ENCODE assay signal across 17 mouse cellular contexts in genomic region chr5:67764798-67765197, GRCm38 (mm10).
DNase-seq lines count a peak whose midpoint lies in the region; ATAC-seq and TF ChIP-seq lines count a peak whose summit lies in the region.
"Had no signal": no experiment of that assay in that cellular context is flagged by ENCODE, and none has a peak within 500 bp of the region (broad histone marks: within the 10 kb centered on the region; RNA-seq: fewer than 3 reads in every experiment).

No protein-coding gene starts in this region.

- H3K27me3 ChIP-seq in hindbrain, postnatal 0 days (ENCODE audit: insufficient read depth, low read length), result no peaks in the 10 kb centered on the region
- H3K27me3 ChIP-seq in hindbrain, embryonic 11.5 days (ENCODE audit: control insufficient read depth, insufficient read depth, low read length), result no peaks in the 10 kb centered on the region
- no peaks in the 10 kb centered on the region for H3K27me3 ChIP-seq in G1E (ENCODE audit: insufficient read depth, low read length)
- H3K27me3 ChIP-seq in forebrain, embryonic 16.5 days (replicated peaks; ENCODE audit: control insufficient read depth, insufficient read depth, low read length), result no peaks in the 10 kb centered on the region
- H3K27me3 ChIP-seq: embryonic facial prominence, embryonic 15.5 days; hindbrain, embryonic 15.5 days; kidney, embryonic 15.5 days; midbrain, embryonic 13.5 days; neural tube, embryonic 13.5 days had no signal

- no peak for ATAC-seq in hindbrain, postnatal 0 days
- no peak for ATAC-seq in hindbrain, embryonic 11.5 days (ENCODE audit: low FRiP score)
- ATAC-seq in G1E (ENCODE audit: extremely low read depth, insufficient number of reproducible peaks, low FRiP score, poor library complexity, severe bottlenecking), result no peak
- no peak for ATAC-seq in forebrain, embryonic 16.5 days
- ATAC-seq: midbrain, embryonic 13.5 days had no signal

- H3K9me3 ChIP-seq in hindbrain, postnatal 0 days (ENCODE audit: low read length), result no peaks in the 10 kb centered on the region
- no peaks in the 10 kb centered on the region for H3K9me3 ChIP-seq in hindbrain, embryonic 11.5 days (ENCODE audit: control insufficient read depth, low read length)
- no peaks in the 10 kb centered on the region for H3K9me3 ChIP-seq in G1E (replicated peaks)
- H3K9me3 ChIP-seq in forebrain, embryonic 16.5 days (ENCODE audit: control insufficient read depth, low read length), result no peaks in the 10 kb centered on the region
- H3K9me3 ChIP-seq: embryonic facial prominence, embryonic 15.5 days; hindbrain, embryonic 15.5 days; kidney, embryonic 15.5 days; midbrain, embryonic 13.5 days; neural tube, embryonic 13.5 days had no signal

- H3K4me2 ChIP-seq in hindbrain, postnatal 0 days (ENCODE audit: low read depth, low read length), result no peak overlapping the region
- H3K4me2 ChIP-seq in hindbrain, embryonic 11.5 days (replicated peaks; ENCODE audit: low read depth, low read length), result no peak overlapping the region
- no peak overlapping the region for H3K4me2 ChIP-seq in forebrain, embryonic 16.5 days (ENCODE audit: low read length)
- H3K4me2 ChIP-seq: embryonic facial prominence, embryonic 15.5 days; hindbrain, embryonic 15.5 days; kidney, embryonic 15.5 days; midbrain, embryonic 13.5 days; neural tube, embryonic 13.5 days had no signal

- TF ChIP-seq CTCF in hindbrain, postnatal 0 days (IDR thresholded peaks at IDR 0.05; ENCODE audit: low read depth), result peak; percentile 32; the same call in 1 of the 2 replicates
- peak; percentile 20; the same call in 1 of the 2 replicates for TF ChIP-seq CTCF in G1E (IDR thresholded peaks at IDR 0.05; ENCODE audit: low read depth, low read length)

- H3K27ac ChIP-seq in hindbrain, postnatal 0 days, result no peak overlapping the region
- H3K27ac ChIP-seq in hindbrain, embryonic 11.5 days (ENCODE audit: low read depth, low read length), result no peak overlapping the region
- no peak overlapping the region for H3K27ac ChIP-seq in forebrain, embryonic 16.5 days (ENCODE audit: low read length)
- H3K27ac ChIP-seq: embryonic facial prominence, embryonic 15.5 days; hindbrain, embryonic 15.5 days; kidney, embryonic 15.5 days; midbrain, embryonic 13.5 days; neural tube, embryonic 13.5 days had no signal

- DNase-seq in hindbrain, postnatal 0 days (ENCODE audit: low spot score), result no peak
- DNase-seq in hindbrain, embryonic 11.5 days (ENCODE audit: low spot score), result no peak
- DNase-seq in A20 (ENCODE audit: low read depth, low spot score) (peak; percentile 32), G1E (ENCODE audit: low spot score) (no peak)
- DNase-seq in induced T-regulatory cell, adult 2 months (ENCODE audit: low read depth), result peak; percentile 41
- no peak for DNase-seq in cerebellum, adult 9-11 months
- no peak for DNase-seq in T-cell, adult 2 months (ENCODE audit: low spot score)
- DNase-seq: cerebellum, postnatal 36 days; lung, adult 2 months; right cerebral cortex, adult 18-20 months; thymus, postnatal 25 days had no signal

- H3K4me1 ChIP-seq in hindbrain, postnatal 0 days (ENCODE audit: insufficient read depth, low read length), result no peaks in the 10 kb centered on the region
- H3K4me1 ChIP-seq in hindbrain, embryonic 11.5 days (replicated peaks; ENCODE audit: control insufficient read depth, insufficient read depth, low read length), result no peaks in the 10 kb centered on the region
- H3K4me1 ChIP-seq in G1E (ENCODE audit: insufficient read depth, low read depth, low read length), result no peaks in the 10 kb centered on the region
- no peaks in the 10 kb centered on the region for H3K4me1 ChIP-seq in forebrain, embryonic 16.5 days (replicated peaks; ENCODE audit: control insufficient read depth, insufficient read depth, low read length)
- H3K4me1 ChIP-seq: embryonic facial prominence, embryonic 15.5 days; hindbrain, embryonic 15.5 days; kidney, embryonic 15.5 days; midbrain, embryonic 13.5 days; neural tube, embryonic 13.5 days had no signal

- no peak overlapping the region for H3K9ac ChIP-seq in hindbrain, postnatal 0 days (replicated peaks; ENCODE audit: low read length)
- no peak overlapping the region for H3K9ac ChIP-seq in hindbrain, embryonic 11.5 days (ENCODE audit: low read depth, low read length)
- no peak overlapping the region for H3K9ac ChIP-seq in forebrain, embryonic 16.5 days (replicated peaks; ENCODE audit: low read depth, low read length)
- H3K9ac ChIP-seq: embryonic facial prominence, embryonic 15.5 days; hindbrain, embryonic 15.5 days; kidney, embryonic 15.5 days; midbrain, embryonic 13.5 days; neural tube, embryonic 13.5 days had no signal

- H3K36me3 ChIP-seq in hindbrain, postnatal 0 days (ENCODE audit: insufficient read depth, low read length), result peaks cover 14% of the 10 kb centered on the region; the same call in 1 of the 2 replicates
- H3K36me3 ChIP-seq in hindbrain, embryonic 11.5 days (ENCODE audit: control insufficient read depth, insufficient read depth, low read length), result no peaks in the 10 kb centered on the region
- H3K36me3 ChIP-seq in G1E (replicated peaks), result peaks cover 74% of the 10 kb centered on the region
- peaks cover 10% of the 10 kb centered on the region; the same call in 1 of the 2 replicates for H3K36me3 ChIP-seq in forebrain, embryonic 16.5 days (ENCODE audit: control insufficient read depth, insufficient read depth)
- H3K36me3 ChIP-seq: embryonic facial prominence, embryonic 15.5 days; kidney, embryonic 15.5 days had no signal

- WGBS in hindbrain, postnatal 0 days, result 94% methylated on average over 3 of the region's 3 CpGs
- WGBS in hindbrain, embryonic 11.5 days, result 92% methylated on average over 3 of the region's 3 CpGs
- WGBS in forebrain, embryonic 16.5 days, result 96% methylated on average over 3 of the region's 3 CpGs

- no peak overlapping the region for H3K4me3 ChIP-seq in hindbrain, postnatal 0 days (ENCODE audit: low read length)
- no peak overlapping the region for H3K4me3 ChIP-seq in hindbrain, embryonic 11.5 days (ENCODE audit: low read depth, low read length)
- H3K4me3 ChIP-seq in G1E (ENCODE audit: low read depth, low read length), result no peak overlapping the region
- no peak overlapping the region for H3K4me3 ChIP-seq in forebrain, embryonic 16.5 days (replicated peaks; ENCODE audit: low read length)
- H3K4me3 ChIP-seq: embryonic facial prominence, embryonic 15.5 days; hindbrain, embryonic 15.5 days; kidney, embryonic 15.5 days; midbrain, embryonic 13.5 days; neural tube, embryonic 13.5 days had no signal

Comparison
In these comparisons a context has a peak if more than half of its experiments do, and no peak if none do; other contexts are left out.
1. DNase-seq: peak in A20 (single experiment) and induced T-regulatory cell, adult 2 months (single experiment); none in hindbrain, postnatal 0 days (single experiment), hindbrain, embryonic 11.5 days (single experiment), G1E (single experiment), cerebellum, adult 9-11 months (single experiment) and T-cell, adult 2 months (single experiment).